Mouse (Mus musculus): ENCODE measurements around the gene Serac1. TPM values are rescaled to one million over a fixed set of nuclear protein-coding genes. Genes with fewer than 3 reads are reported as not detected.

Serac1 gene
- total and polyA plus RNA-seq, 3 experiments: 5.7 to 8.6 (median 7.0) TPM

DNA sequence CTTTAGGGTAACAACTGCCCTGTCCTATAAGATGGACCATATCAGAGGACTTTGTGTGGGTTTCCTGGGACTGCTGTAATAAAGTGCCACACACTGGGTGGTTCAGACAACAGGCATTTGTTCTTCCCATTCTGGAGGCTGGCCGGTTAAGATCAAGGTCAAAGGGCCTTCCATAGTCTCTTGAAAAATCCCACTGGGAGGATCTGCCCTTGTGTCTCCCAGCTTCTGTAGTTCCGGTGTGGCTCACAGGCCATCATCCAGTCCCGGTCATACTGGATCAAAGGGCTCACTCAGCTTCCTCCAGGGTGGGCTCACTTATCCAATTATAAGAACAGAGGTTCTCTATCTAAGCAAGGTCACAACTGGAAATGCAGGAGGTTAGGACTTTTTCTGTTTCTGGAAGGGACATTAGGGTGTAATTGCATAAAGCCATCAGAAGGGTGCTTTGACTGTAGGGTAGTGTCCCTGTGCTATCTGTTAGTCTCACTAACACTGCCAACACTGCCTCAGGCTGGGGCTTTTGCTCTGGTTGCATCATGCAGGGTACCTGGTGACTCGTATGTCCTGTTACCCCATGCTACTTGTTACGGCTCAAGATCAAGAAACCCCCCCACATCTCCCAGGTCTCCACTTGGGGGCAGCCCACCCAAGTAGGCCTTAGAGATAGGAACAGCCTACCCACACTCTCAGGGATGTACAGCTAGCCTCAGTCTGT, 86.5 kb downstream of the Serac1 start:
- peaks cover 3% of the 10 kb centered on the region; the same call in 1 of the 2 replicates for H3K36me3 ChIP-seq (ENCODE audit: control insufficient read depth, insufficient read depth, low read length)
- WGBS: 76% methylated on average over 5 of the region's 5 CpGs
- H3K9ac ChIP-seq (ENCODE audit: low read depth, low read length): no peak overlapping the region
- H3K4me3 ChIP-seq: no peak overlapping the region
- H3K79me2 ChIP-seq (replicated peaks; ENCODE audit: control insufficient read depth, insufficient read depth, low read length): no peaks in the 10 kb centered on the region
- no peak overlapping the region; the same call in 1 of the 2 replicates for H3K27ac ChIP-seq
- H3K4me1 ChIP-seq (ENCODE audit: control insufficient read depth, insufficient read depth, low read length): peaks cover 8% of the 10 kb centered on the region
- intact Hi-C loops (cut with DNase I): no loop called here
- DNase-seq: no peak
- TF ChIP-seq POLR2A (IDR thresholded peaks at IDR 0.05; ENCODE audit: insufficient read depth, low read depth, low read length) (no peak), EP300 (IDR thresholded peaks at IDR 0.05; ENCODE audit: insufficient read depth, low read depth, low read length) (no peak), CTCF (IDR thresholded peaks at IDR 0.05) (no peak)
- H3K27me3 ChIP-seq (ENCODE audit: control insufficient read depth, insufficient read depth, low read length): no peaks in the 10 kb centered on the region

Other genes starting within 250 kb of the Serac1 start
- gene Snx9, start 238.4 kb downstream of the Serac1 start, total RNA-seq (2021): 10 to 100 TPM; 30.2 to 31.9 TPM
- gene Snx9, start 238.4 kb downstream of the Serac1 start, polyA plus RNA-seq (2012; rRNA removed): 16.7 and 27.0 TPM in 2 replicates
- 10 to 100 TPM; 43.7 to 58.1 TPM for gene Synj2, start 138.5 kb downstream of the Serac1 start, total RNA-seq (2021)
- 21.2 and 25.8 TPM in 2 replicates for gene Synj2, start 138.5 kb downstream of the Serac1 start, polyA plus RNA-seq (2012; rRNA removed)
- gene Gtf2h5, start within 50 bp of the Serac1 start, total RNA-seq (2021): 10 to 100 TPM; 54.6 to 64.7 TPM
- 25.5 and 36.3 TPM in 2 replicates for gene Gtf2h5, start within 50 bp of the Serac1 start, polyA plus RNA-seq (2012; rRNA removed)
- 100 to 1,000 TPM in 1 of 2 experiments, 10 to 100 TPM in 1; 97.2 to 112 TPM for gene Tulp4, start 26.7 kb upstream of the Serac1 start, total RNA-seq (2021)
- gene Tulp4, start 26.7 kb upstream of the Serac1 start, polyA plus RNA-seq (2012; rRNA removed): 31.2 and 37.8 TPM in 2 replicates
- gene Tmem181a, start 177.1 kb upstream of the Serac1 start, total RNA-seq (2021): 1 to 10 TPM; 7.0 to 8.1 TPM
- gene Tmem181a, start 177.1 kb upstream of the Serac1 start, polyA plus RNA-seq (2012; rRNA removed): 10.2 and 14.5 TPM in 2 replicates
- 1 to 10 TPM in 1 of 2 experiments, under 1 TPM in 1; 0.52 to 1.1 TPM for gene Dynlt1a, start 237.8 kb upstream of the Serac1 start, total RNA-seq (2021)
- gene Dynlt1a, start 237.8 kb upstream of the Serac1 start, polyA plus RNA-seq (2012; rRNA removed): 1.1 and 1.2 TPM in 2 replicates